Comparison of ENCODE assay signal across 23 mouse cellular contexts in the genomic region with DNA sequence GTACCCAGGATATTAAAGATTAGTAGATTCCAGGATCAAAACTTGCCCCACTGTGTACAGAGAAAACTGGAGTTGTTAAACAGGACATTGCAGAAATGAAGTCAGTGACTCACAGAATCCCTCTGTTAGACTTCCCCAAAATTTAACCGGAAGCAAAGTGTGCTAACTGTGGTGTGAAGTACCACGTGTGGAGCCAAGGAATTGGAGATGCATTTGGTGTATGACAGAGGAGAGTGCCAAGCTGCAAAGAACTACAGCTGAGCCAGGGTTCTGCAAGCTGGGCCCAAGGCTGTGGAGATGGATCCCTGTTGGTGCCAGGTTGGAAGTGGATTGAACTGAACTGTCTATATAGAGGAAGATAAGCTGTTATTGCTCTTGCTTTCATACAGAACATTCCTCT. TPM values are rescaled to one million over a fixed set of nuclear protein-coding genes. Genes with fewer than 3 reads are reported as not detected.
DNase-seq lines count a peak whose midpoint lies in the region; ATAC-seq lines count a peak whose summit lies in the region.
"Had no signal": no experiment of that assay in that cellular context is flagged by ENCODE, and none has a peak within 500 bp of the region (broad histone marks: within the 10 kb centered on the region; RNA-seq: fewer than 3 reads in every experiment).

No protein-coding gene starts in this region.

- H3K4me2 ChIP-seq in kidney, embryonic 15.5 days: no peak overlapping the region
- H3K4me2 ChIP-seq in hindbrain, embryonic 12.5 days (replicated peaks): no peak overlapping the region
- H3K4me2 ChIP-seq: embryonic facial prominence, embryonic 13.5 days; lung, embryonic 15.5 days; midbrain, embryonic 12.5 days; neural tube, embryonic 13.5 days had no signal

- peaks cover 5% of the 10 kb centered on the region for H3K4me1 ChIP-seq in kidney, embryonic 15.5 days
- H3K4me1 ChIP-seq in hindbrain, embryonic 12.5 days: peaks cover 8% of the 10 kb centered on the region
- H3K4me1 ChIP-seq: embryonic facial prominence, embryonic 13.5 days; lung, embryonic 15.5 days had no signal

- H3K9ac ChIP-seq in kidney, embryonic 15.5 days: no peak overlapping the region
- H3K9ac ChIP-seq in hindbrain, embryonic 12.5 days: no peak overlapping the region
- H3K9ac ChIP-seq: embryonic facial prominence, embryonic 13.5 days; lung, embryonic 15.5 days; midbrain, embryonic 12.5 days; neural tube, embryonic 13.5 days had no signal

- 75% methylated on average over 2 of the region's 2 CpGs for WGBS in kidney, embryonic 15.5 days
- WGBS in hindbrain, embryonic 12.5 days: 83% methylated on average over 2 of the region's 2 CpGs

- no peak overlapping the region for H3K4me3 ChIP-seq in kidney, embryonic 15.5 days (replicated peaks)
- no peak overlapping the region for H3K4me3 ChIP-seq in hindbrain, embryonic 12.5 days
- H3K4me3 ChIP-seq: embryonic facial prominence, embryonic 13.5 days; lung, embryonic 15.5 days; midbrain, embryonic 12.5 days; neural tube, embryonic 13.5 days had no signal

- H3K36me3 ChIP-seq in kidney, embryonic 15.5 days: no peaks in the 10 kb centered on the region
- H3K36me3 ChIP-seq in hindbrain, embryonic 12.5 days: no peaks in the 10 kb centered on the region
- H3K36me3 ChIP-seq: embryonic facial prominence, embryonic 13.5 days; lung, embryonic 15.5 days; midbrain, embryonic 12.5 days; neural tube, embryonic 13.5 days had no signal

- no peak overlapping the region for H3K27ac ChIP-seq in kidney, embryonic 15.5 days
- no peak overlapping the region for H3K27ac ChIP-seq in hindbrain, embryonic 12.5 days
- H3K27ac ChIP-seq: embryonic facial prominence, embryonic 13.5 days; lung, embryonic 15.5 days; midbrain, embryonic 12.5 days; neural tube, embryonic 13.5 days had no signal

- ATAC-seq in hematopoietic stem cell, adult 5-6 weeks (replicated peaks in 1 of 2; ENCODE audit: insufficient read depth in 1 of 2, low FRiP score in 2 of 2, low TSS enrichment in 1 of 2, low read depth in 1 of 2, poor library complexity in 2 of 2, severe bottlenecking in 2 of 2): peak; percentile 59 to 70
- ATAC-seq in neutrophil, adult 5-6 weeks (ENCODE audit: extremely low read depth, insufficient number of reproducible peaks, low FRiP score, poor library complexity, severe bottlenecking): peak; percentile 84
- ATAC-seq in kidney, embryonic 15.5 days (replicated peaks; ENCODE audit: low FRiP score): no peak
- ATAC-seq in hindbrain, embryonic 12.5 days (ENCODE audit: low FRiP score): no peak

- no peaks in the 10 kb centered on the region for H3K27me3 ChIP-seq in kidney, embryonic 15.5 days
- no peaks in the 10 kb centered on the region for H3K27me3 ChIP-seq in hindbrain, embryonic 12.5 days
- H3K27me3 ChIP-seq: embryonic facial prominence, embryonic 13.5 days; lung, embryonic 15.5 days; midbrain, embryonic 12.5 days; neural tube, embryonic 13.5 days had no signal

- no peaks in the 10 kb centered on the region for H3K9me3 ChIP-seq in kidney, embryonic 15.5 days (replicated peaks)
- H3K9me3 ChIP-seq in hindbrain, embryonic 12.5 days (replicated peaks): no peaks in the 10 kb centered on the region
- H3K9me3 ChIP-seq: embryonic facial prominence, embryonic 13.5 days; lung, embryonic 15.5 days; midbrain, embryonic 12.5 days; neural tube, embryonic 13.5 days had no signal

- intact Hi-C loops in heart, postnatal 25 days (cut with DNase I): no loop called here

- DNase-seq in heart, adult 11 months: peak; percentile 89
- DNase-seq in heart, postnatal 25 days (ENCODE audit: low spot score): no peak
- DNase-seq in right cerebral cortex, adult 18-20 months: peak; percentile 7
- DNase-seq in right cerebral cortex, postnatal 4 days: no peak
- DNase-seq: B cell, adult 2 months; cerebellum, adult 9-10 months; kidney, adult 18-20 months; kidney, postnatal 14 days; thymus, postnatal 25 days had no signal

RNA-seq across cellular contexts. Expression of a gene that starts 36.0 kb away (rescaled TPM):
- total RNA-seq in heart, postnatal 25 days (2021): not detected
- not detected in 2 replicates for total RNA-seq in hematopoietic stem cell, adult 5-6 weeks (2017)
- total RNA-seq in neutrophil, adult 5-6 weeks (2017): not detected in 2 replicates
- polyA plus RNA-seq in kidney, embryonic 15.5 days (2015; fragmentation: Nextera tagmentation; extraction: Ambion mirVana): not detected in 2 replicates
- not detected in 2 replicates for polyA plus RNA-seq in hindbrain, embryonic 12.5 days (2016; fragmentation: Nextera tagmentation; extraction: Ambion mirVana)
- total RNA-seq: adrenal gland, postnatal 4 days; gastrocnemius, adult 8-10 months; layer of hippocampus, adult 8-10 months; left cerebral cortex, postnatal 25 days had no signal
- polyA plus RNA-seq: hindbrain, embryonic 11.5 days; limb, embryonic 14.5 days; midbrain, embryonic 12.5 days; neural tube, embryonic 13.5 days had no signal

Comparison
In these comparisons a context has a peak if more than half of its experiments do, and no peak if none do; other contexts are left out.
1. DNase-seq: peak in heart, adult 11 months (single experiment) and right cerebral cortex, adult 18-20 months (single experiment); none in heart, postnatal 25 days (single experiment) and right cerebral cortex, postnatal 4 days (single experiment).
2. ATAC-seq: peak in hematopoietic stem cell, adult 5-6 weeks (2 of 2) and neutrophil, adult 5-6 weeks (single experiment); none in kidney, embryonic 15.5 days (single experiment) and hindbrain, embryonic 12.5 days (single experiment).